Mouse (Mus musculus) CD8-positive naive resting alpha-beta T cell, adult 2 months (primary cell): ENCODE measurements around the gene Btaf1.

Experiments used
- DNase-seq, 2 experiments: peaks; one replicate each; pipeline ENCODE4 v3.0.0; 2022; ENCODE audit warnings: low read depth in 2 of 2, low spot score in 2 of 2

Gene Btaf1

DNA sequence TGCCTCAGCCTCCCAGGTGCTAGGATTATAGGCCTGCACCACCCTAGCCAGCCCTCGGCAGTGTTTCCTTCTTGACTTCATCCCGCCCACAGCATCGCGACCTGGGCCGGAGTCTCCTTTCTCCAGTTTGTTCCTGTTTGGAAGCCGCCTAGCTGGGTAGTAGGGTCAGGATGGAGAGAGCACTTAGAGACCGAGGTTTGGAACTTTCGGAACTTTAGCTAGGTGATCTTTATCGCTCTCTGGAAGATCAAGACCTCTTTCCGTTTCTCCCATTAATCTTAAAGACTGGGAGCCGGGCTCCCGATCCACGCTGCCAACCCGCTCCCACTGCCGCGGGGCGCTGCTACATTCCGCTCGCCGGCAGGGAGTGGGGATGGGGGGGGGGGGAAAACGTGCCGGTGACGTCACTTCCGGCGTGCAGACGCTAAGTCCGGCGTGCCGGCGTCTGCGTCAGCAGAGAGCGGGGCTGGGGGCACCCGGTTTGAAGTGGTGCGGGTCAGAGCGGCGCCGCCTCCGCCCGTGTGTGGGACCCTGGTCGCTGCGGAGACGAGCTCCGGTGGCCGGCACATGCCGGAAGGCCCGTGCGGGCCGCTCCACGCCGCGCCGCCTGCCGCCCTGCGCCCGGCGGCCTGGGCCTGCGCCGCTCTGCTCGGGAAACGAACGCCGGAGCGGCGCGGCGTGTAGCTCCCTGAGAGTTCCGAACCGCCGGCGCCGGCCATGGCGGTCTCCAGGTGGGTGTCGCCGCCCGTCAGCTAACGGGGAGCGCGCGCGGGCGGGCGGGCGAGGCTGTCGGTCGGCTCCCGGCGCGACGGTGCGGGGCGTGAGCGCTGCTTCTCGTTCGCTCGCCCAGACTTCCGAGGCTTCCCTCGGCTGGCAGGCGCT is at the start of gene Btaf1:
TSS of gene Btaf1 (plus strand) at position 409 of the 882 bp plus-strand sequence.
- DNase-seq = peak; percentile 65 to 69

DNA sequence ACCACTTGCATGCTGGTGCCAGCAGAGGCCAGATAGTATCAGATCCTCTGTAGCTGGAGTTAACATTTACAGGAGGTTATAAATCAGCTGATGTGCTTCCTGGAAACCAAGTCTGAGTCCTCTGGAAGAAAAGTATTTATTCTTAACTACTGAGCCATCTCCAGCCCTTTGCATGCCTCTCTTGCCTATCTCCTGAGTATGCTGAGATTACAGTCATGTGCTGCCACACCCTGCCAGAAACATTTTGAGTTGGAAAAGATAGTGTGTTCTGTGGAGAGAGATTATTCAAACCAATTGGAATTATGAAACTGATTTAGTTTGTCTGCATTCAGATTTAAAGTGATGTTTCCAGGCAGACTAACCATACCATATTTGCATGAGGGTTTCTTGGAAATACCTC is 48.5 kb upstream of the Btaf1 start:
- no peak for DNase-seq

DNA sequence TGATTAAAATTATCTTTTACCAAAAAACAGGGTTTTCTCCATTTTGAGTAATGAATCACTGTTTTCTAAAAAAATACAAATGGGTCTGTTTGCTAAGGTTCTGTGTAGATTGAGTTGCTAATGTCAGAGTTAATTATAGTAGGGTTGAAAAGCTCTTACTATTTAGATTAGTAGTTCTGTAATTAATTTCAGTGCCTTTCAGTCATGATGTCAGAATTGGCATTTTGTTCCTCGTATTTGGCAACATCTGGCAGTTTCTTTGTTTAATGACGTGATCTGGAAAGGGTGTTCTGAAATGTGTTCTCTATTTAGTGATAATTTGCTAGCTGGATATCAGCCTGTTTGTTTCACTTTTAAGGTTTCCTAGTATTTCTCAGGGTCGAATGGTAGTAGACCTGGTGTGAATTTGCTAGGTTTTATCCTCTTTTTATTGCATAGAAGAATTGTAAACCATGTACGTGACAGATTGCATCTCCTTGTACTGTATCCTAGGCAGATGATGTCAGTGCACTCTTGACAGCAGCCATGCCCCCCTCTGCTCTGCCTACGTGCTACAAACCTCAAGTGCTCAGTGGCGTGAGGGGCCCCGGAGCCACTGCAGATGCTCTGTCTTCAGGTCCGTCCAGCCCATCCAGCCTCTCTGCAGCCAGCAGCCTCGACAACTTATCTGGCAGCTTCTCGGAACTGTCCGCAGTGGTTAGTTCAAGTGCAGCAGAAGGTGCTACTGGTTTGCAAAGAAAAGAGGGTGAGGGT is 47.0 kb upstream of the Btaf1 start:
- DNase-seq = no peak

DNA sequence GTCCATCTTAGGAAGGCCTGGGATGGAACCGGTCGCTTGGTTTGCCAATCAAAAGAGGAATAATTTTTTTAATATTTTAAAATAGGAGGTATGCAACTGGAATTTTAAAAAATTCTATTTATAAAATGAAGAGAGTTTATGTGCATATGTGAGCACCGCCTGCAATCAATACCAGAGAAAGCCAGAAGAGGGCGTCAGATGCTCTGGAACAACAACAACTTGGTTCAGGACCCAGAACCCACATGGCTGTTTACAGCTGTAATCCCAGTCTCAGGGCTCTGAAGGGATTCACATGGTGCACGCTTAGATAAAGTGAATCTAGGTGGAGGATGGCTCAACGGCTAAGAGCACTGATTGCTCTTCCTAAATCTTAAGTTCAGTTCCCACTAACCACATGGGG is 42.8 kb upstream of the Btaf1 start:
- DNase-seq = peak in 1 of 2 experiments; percentile 25

DNA sequence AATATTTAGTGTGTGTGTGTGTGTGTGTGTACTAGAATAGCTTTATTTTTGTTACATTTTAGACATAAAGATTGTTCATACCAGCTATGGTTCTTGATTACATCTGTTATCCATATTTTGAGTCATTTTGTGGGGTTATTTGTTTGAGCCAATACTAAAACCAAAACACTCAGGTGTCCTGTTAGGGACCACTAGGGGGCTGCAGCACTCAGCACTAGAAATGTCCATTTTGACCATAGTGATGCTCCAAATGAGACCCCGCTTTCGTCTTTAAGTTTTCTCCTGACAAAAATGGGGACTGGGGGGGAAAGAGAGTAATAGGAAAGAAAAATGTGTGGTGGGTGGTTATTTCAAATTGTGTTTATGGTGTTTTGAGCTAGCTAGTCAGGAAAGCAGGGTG is 39.6 kb upstream of the Btaf1 start:
- no peak for DNase-seq

DNA sequence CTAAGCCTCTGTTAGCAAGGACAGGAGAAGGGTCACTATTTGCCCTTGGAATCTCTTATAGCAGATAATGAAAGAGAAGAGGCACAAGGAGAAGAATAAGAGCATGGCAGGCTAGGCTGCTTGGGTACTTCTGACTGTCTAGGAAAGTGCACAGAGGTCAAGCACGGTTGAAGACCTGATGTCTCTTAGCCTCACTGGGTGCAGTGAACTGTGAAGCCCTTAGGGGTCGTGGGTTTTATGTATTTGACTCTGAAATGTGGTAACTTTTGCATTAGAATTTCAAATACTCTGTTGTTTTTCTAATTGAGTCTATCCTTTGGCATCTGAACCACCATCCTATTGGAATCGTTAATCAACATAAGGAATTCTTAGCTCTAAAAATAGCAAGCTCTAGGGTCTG is 38.2 kb upstream of the Btaf1 start:
- no peak for DNase-seq

DNA sequence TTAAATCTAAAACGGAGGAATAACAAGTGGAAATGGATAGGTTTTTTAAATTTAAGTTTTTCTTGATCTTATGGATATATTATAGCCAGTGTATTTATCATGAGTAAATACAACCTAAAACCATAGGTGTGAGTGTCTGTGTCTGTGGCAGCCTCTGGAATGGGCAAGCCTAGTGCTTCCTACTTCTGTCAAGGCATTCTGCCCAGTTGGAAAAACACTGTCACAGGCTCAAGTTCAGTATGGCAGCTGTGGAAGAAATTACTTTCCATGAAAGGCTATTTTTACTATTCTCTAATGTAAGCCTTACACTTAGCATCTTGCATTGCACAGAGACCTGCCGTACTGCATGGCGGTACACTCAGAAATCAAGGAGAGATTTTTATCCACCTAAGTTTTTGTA is 34.1 kb upstream of the Btaf1 start:
- DNase-seq = no peak

DNA sequence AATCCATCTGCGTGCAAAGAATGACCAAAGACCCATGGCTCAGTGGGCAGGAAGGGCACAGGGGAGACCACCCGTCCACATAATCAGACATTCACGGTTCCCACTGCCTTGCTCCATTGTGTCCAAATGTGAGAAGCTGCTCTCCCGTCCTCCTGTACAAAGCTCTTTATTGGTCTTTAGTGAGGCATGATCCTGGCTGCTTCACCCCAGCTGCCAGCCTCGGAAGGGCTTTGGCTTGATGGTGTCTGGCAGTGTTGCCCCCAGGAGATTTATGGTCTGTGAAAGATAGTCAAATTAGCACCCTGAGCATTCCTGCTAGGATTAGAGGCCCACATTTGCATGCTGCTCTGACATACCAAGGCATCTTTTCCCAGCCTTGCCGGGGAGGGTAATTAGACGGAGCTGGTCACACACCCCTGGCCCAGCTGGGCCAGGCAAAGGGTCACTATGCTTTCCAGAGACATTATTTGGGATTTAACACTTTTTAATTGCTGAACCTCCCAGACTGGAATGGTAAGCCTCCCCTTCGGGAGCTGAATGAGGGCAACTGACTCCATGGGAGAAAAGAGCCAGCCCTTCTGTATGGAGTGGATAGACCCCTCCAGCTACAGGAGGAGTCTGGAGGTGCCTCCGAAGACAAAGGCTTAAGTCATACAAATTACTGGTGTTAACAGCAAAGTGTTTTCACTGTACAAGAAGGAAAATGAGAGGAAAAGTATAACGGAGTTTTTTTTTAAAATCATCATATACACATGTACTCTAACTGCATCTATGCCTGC is 28.9 kb upstream of the Btaf1 start:
- DNase-seq = no peak

DNA sequence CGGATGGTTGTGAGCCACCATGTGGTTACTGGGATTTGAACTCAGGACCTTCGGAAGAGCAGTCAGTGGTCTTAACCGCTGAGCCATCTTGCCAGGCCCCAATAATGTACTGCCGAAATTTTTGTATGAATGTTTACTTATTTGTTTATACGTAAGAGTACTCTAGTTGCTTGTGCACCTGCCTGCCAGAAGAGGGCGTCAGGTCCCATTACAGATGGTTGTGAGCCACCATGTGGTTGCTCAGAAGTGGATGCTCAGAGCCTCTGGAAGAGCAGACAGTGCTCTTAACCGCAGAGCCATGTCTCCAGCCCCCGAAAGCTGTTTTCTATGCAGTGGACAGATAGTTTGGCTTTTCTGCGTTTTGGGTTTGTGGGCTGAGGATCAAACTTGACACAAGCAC is 28.1 kb upstream of the Btaf1 start:
- DNase-seq = no peak

DNA sequence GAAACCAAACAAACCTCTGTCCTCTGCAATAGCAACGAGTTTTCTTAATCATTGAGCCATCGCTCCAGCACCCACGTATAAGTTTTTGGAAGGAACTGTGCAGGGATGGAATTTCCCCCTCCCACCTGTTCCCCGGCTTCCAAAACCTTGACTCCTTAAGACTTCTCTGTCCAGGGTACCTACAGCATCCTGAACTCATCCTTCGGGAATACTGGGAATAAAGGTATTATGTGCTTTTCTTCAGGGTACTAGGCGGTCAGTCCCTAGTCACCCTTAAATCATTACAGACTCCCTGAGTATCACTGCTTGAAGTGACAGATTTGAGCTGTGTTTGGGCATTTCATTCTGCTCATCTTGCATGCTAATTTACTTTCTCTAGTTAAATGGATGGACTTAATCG is 22.5 kb upstream of the Btaf1 start:
- no peak for DNase-seq

DNA sequence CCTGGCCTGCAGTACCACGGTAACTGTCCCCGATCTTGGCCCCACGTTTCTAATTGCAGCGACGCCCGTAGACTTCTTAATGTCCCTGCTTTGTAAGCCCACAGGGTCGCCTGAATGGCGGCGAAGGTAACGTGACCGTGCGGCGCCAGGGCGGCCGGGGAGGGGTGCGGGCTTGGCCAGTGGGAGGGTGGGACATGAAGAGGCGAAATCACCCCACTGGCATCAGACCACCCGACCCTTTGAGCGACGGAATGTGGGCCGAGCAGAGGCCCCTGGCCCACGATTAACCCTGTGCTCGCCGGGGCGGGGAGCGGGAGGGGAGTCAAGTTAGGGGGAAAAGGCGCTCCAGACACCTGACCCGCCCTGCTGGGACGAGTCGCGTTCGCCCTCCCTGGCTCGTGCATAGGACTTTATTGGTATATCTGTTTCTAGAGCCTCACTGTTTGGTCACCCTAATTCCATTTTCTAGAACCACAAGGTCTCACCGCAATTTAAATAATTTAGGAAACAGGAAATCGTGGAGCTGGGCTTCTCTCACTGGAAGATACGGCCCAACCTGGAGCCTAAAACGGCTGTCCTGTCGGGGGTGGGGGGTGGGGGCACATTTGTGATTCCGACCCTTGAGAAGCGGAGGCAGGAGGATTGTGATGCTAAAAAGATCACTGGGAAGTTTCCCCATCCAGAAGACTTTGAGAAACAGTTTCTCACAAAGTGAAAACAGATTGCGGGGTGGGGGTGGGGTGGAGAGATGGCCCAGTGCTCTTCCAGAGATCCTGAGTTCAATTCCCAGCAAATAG is 21.5 kb upstream of the Btaf1 start:
- no peak for DNase-seq

DNA sequence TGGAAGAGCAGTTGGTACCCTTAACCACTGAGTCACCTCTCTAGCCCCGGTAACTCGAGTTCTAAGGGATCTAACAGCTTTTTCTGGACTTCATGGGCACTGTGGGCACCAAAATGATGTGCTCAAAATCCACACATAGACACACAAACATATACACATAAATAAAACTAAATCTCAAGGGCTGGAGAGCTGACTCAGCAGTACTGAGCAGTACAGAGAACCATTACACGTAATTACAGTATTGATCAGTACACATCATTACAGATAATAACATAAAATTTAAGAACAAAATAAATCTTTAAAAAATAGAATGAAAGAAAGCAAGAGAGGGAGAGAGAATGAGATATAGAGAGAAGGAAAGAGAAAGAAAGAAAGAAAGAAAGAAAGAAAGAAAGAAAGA is 16.7 kb upstream of the Btaf1 start:
- DNase-seq = no peak

DNA sequence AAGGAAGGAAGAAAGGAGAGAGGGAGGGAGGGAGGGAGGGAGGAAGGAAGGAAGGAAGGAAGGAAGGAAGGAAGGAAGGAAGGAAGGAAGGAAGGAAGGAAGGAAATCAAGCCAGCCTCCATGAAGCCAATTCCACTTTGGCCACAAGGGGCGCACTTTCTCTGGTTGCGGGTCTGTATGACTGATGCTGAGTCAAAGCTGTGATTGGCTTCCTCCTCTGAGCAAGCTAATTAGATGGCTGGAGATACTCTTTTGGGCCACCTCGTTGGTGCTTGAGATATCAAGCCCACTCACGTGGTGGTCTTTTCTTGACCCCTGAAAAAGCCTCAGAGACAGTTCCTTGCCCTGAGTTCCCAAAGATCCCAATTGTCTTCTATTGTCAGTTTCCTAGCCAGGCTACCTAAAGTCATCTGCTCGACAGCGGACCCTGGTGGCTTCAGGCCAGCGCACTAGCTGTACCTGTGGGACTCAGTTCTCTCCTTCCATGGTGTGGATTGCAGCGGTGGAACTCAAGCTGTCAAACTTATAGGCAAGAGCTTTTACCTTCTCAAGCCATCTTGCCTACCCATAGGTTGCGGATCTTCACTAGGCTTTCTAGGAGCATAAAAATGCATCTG is 16.1 kb upstream of the Btaf1 start:
- DNase-seq = peak; percentile 53 to 77

DNA sequence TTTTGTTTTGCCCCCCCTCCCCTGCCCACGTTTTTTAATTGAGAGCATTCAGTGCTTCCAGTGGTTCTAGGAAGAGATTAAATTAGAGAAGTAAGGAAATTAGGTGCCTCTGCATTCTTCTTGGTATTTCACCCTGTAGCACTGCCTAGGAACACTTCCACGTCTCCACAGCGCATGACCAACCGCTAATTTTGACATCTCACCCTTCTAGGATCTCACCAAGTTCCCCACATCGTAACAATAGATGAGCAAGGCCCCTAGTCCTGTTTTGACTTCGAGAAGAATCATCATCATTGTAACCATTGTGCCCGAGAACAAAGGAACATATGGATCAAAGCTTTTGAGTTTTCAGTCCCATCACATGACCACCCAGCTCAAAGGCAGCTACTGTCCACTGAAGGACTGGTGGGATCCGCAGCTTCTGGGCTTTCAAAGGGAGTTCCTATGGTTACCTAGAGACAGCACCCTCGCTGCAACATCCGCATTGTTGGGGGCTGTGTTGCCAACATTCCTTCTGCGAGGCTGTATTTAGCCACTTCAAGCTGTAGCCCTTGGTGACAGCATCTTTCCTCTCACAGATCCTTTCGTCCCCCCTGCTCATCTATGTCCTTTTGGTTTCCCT is 15.3 kb upstream of the Btaf1 start:
- DNase-seq = no peak

DNA sequence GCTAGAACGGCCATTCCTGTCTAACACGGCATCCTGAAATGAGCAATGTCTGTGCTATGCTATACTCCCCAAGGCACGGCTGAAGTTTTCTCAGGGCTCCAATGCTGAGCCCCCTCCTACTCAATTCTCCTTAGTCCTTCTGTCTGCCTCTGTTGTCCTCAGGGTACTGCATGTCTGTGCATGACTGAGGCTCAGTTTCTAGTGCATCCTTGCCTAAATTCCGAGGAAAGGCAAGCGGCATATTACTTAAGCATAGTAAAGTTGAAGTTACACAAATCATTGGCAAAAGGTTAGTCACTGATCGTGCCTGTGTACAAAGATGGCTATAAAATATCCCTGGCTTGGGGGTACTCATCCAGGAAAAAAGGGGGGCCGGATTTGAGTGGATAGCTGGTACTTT is 12.8 kb upstream of the Btaf1 start:
- DNase-seq = no peak

DNA sequence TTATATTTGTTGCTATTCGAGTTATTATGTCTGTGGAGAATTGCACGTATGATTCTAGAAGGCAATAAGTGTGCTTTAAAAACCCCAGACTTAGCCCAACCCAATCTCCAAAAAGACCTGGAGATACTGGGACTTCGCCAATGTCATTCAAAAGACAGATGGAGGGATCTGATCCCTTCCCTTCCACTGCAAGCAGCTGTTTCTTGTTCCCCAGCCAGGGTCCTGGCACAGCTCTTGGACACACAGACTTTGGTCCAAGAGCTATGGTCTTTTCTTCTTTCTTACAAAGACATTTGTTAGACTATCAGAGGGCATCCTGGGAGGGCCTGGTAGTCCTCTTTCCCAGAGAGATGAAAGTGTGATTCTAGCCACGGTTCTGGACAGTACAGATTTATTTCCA is 9.7 kb upstream of the Btaf1 start:
- no peak for DNase-seq

DNA sequence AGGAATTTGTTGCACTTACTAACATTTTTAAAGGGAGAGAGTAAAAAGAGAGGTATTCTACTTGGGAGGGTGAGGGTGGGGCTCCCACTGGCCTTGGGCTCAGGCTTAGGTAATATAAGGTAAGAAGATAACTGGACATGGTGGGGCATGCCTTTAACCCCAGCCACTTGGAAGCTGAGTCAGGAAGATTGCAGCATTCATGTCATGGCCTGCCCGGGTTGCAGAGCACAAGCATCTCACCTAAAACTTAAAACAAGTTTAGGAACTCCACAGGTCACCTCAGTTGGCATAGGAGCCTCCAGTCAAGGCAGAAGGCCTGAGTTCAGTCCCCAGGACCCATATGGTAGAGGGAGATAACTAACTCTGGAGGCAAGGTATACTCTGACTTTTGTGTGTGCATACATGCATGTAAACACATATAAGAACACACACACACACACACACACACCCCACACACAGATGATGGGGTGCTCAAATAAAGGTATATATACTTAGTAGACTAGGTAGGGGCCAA is 8.9 kb upstream of the Btaf1 start:
- DNase-seq = no peak

DNA sequence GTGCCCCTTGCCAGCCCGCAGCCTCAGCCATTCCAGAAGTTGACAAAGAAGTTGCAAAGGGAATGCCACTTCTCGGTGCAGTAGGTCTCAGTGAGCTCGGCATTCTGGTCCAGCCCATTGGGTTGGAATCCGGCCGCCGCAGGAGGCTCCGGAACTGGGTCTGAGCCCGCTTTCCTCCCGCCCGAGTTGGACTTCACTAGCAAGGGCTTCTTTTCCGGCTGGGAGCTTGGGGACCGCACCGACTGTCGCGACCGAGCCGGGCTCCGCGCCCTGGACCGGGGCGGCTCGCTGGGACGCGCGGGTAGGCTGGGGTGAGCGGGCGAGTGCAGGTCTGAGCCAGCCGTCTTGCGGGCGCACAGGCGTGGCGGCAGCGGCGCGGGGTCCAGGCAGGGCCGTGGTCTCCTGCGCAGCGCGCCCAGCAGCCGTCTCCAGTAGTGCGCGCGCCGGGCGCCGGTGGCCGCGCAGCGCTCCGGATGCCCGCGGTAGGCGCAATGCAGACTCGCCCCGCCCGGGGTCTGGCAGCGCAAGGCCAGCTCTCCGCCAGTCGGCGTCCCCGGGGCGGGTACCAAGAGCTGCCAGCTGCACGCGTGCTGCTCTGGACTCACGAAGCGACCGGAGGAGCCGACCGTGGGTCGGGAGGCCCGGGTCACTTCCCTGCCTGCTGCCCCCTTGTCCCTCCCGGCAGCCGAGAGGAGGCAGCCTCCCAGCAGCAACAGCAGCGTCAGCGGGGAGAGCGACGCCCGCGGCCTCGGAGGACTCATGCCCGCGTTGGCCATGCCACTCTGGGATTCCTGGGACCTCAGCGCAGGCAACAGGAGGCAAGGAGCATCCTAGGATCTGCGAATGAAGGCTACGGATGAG is 7.2 kb upstream of the Btaf1 start:
- peak; percentile 38 to 44 for DNase-seq

DNA sequence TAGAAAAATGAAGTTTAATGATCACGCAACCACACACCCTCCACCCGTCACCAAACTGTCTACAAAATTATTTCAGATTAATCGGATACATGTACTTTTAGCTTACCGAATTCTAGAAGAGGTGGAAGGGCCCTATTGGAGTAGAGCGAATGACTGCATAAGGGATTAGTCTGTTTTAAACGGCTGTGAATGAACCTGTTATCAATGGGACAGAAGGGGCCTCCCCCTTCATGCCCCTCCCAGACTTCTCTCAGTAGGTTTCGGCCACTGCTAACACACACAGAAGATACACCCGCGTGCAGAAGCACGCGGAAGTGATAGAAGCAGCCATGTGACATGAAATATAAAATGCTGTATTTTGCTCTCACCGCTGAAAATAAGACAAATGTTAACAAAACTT is 6.4 kb upstream of the Btaf1 start, which contains the start of gene Fgfbp3:
TSS of gene Fgfbp3 (minus strand) at position 150 of the 400 bp plus-strand sequence.
- no peak for DNase-seq
